Mouse (Mus musculus): ENCODE results near the gene Ascc1. TPM values are rescaled to one million over a fixed set of nuclear protein-coding genes. Genes with fewer than 3 reads are reported as not detected.
A peak's percentile ranks its signal among the peaks of the same experiment; 100 is the strongest.

Gene Ascc1
- polyA plus RNA-seq, 1 experiment = 14.2 TPM

- Histone ChIP-seq H3K36me3 (ENCODE audit: control insufficient read depth, insufficient read depth, low read length) (no peaks in the 10 kb centered on the region), H3K4me1 (ENCODE audit: control insufficient read depth, insufficient read depth, insufficient read length, low read length) (peaks cover 50% of the 10 kb centered on the region), H3K27ac (ENCODE audit: insufficient read depth, low read depth, low read length) (no peak overlapping the region), H3K4me3 (ENCODE audit: low read depth, low read length) (no peak overlapping the region), H3K27me3 (ENCODE audit: control insufficient read depth, insufficient read depth, low read length) (no peaks in the 10 kb centered on the region)
- TF ChIP-seq POLR2A (IDR thresholded peaks at IDR 0.05; ENCODE audit: low read depth, low read length) = no peak
- no peak for TF ChIP-seq CTCF (IDR thresholded peaks at IDR 0.05; ENCODE audit: extremely low read depth, insufficient read length, insufficient replicate concordance, low read depth, low read length)
- 41% methylated on average over 3 of the region's 4 CpGs for WGBS
Observed at GRCm38 (mm10) chr10:59977141-59977540, 25.5 kb upstream of the Ascc1 start.

DNA sequence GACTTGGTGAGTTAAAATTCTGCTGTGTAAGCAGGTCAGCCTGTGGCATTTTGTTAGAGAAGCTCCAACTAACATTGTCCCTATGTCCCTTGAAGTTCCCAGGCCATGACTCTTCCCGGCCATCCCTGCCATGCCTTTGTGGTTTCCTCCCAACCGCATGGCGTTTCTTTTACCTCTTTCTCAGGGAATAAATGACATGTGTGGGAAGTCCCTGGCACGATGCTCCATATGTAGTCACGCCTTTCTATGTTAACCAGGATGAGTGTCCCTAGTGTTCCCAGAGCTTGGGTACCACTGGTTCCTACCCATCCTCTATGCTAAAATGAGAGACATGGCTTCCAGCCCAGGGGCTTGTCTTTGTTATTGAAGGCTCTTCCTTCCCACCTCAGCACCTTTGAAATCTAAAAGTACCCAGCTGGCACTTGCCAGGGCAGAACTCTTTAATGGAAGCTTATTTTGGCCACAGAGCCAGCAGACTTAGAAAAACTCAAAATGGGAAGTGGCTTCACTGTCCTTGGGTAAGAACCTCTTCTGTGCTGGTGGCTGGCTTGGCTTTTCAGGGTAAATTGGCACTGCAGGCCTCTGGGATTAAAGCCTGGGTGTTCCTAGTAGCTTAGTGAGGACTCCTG lies 24.8 kb upstream of the Ascc1 start:
- no peak overlapping the region for H3K4me3 ChIP-seq (ENCODE audit: low read depth, low read length)
- no peak for TF ChIP-seq POLR2A (IDR thresholded peaks at IDR 0.05; ENCODE audit: low read depth, low read length)
- no peak for TF ChIP-seq CTCF (IDR thresholded peaks at IDR 0.05; ENCODE audit: extremely low read depth, insufficient read length, insufficient replicate concordance, low read depth, low read length)
- no peaks in the 10 kb centered on the region for H3K27me3 ChIP-seq (ENCODE audit: control insufficient read depth, insufficient read depth, low read length)
- H3K4me1 ChIP-seq (ENCODE audit: control insufficient read depth, insufficient read depth, insufficient read length, low read length) = peaks cover 45% of the 10 kb centered on the region
- WGBS = 65% methylated on average over 5 of the region's 5 CpGs
- H3K36me3 ChIP-seq (ENCODE audit: control insufficient read depth, insufficient read depth, low read length) = no peaks in the 10 kb centered on the region
- peak overlapping the region; percentile 89 for H3K27ac ChIP-seq (ENCODE audit: insufficient read depth, low read depth, low read length)

GRCm38 (mm10) chr10:59978401-59978800 lies 24.2 kb upstream of the Ascc1 start:
- peak overlapping the region; percentile 89 for H3K27ac ChIP-seq (ENCODE audit: insufficient read depth, low read depth, low read length)

GRCm38 (mm10) chr10:59978873-59979743 lies 23.5 kb upstream of the Ascc1 start:
- TF ChIP-seq CTCF (IDR thresholded peaks at IDR 0.05; ENCODE audit: extremely low read depth, insufficient read length, insufficient replicate concordance, low read depth, low read length) = no peak; the same call in 1 of the 2 replicates
- TF ChIP-seq POLR2A (IDR thresholded peaks at IDR 0.05; ENCODE audit: low read depth, low read length) = no peak
- Histone ChIP-seq H3K27me3 (ENCODE audit: control insufficient read depth, insufficient read depth, low read length) (no peaks in the 10 kb centered on the region), H3K36me3 (ENCODE audit: control insufficient read depth, insufficient read depth, low read length) (no peaks in the 10 kb centered on the region), H3K4me1 (ENCODE audit: control insufficient read depth, insufficient read depth, insufficient read length, low read length) (peaks cover 33% of the 10 kb centered on the region), H3K4me3 (ENCODE audit: low read depth, low read length) (no peak overlapping the region), H3K27ac (ENCODE audit: insufficient read depth, low read depth, low read length) (peak overlapping the region; percentile 89)
- 13% methylated on average over 11 of the region's 11 CpGs for WGBS

More at GRCm38 (mm10) chr10:59978401-59978800, 24.2 kb upstream of the Ascc1 start:
- no peaks in the 10 kb centered on the region for H3K36me3 ChIP-seq (ENCODE audit: control insufficient read depth, insufficient read depth, low read length)
- H3K27me3 ChIP-seq (ENCODE audit: control insufficient read depth, insufficient read depth, low read length) = no peaks in the 10 kb centered on the region
- H3K4me1 ChIP-seq (ENCODE audit: control insufficient read depth, insufficient read depth, insufficient read length, low read length) = peaks cover 39% of the 10 kb centered on the region
- no peak overlapping the region for H3K4me3 ChIP-seq (ENCODE audit: low read depth, low read length)
- TF ChIP-seq CTCF (IDR thresholded peaks at IDR 0.05; ENCODE audit: extremely low read depth, insufficient read length, insufficient replicate concordance, low read depth, low read length) (no peak), POLR2A (IDR thresholded peaks at IDR 0.05; ENCODE audit: low read depth, low read length) (no peak)
- 22% methylated on average over 2 of the region's 2 CpGs for WGBS

DNA sequence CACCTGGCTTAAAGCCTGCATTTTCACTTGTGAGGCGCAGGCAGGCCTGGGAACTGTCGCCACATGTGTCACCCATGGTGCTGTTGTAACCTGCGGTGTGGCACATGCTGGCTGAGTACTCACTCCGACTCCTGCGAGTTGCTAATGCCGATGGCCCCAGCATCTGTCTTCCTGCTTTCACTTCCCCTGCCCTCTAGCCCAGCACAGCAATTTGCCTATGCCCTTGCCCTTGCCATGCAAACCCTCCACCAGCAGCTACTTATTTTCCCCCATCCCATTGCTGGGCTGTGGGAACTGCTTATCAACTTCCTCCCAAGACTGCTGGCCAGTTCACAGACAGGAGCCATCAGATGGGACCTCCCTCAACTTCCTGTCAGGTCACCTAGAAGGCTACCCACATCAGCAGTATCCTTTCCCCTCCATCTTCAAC lies 21.8 kb upstream of the Ascc1 start:
- Histone ChIP-seq H3K4me1 (ENCODE audit: control insufficient read depth, insufficient read depth, insufficient read length, low read length) (peaks cover 21% of the 10 kb centered on the region), H3K27me3 (ENCODE audit: control insufficient read depth, insufficient read depth, low read length) (no peaks in the 10 kb centered on the region), H3K27ac (ENCODE audit: insufficient read depth, low read depth, low read length) (peak overlapping the region; percentile 66), H3K4me3 (ENCODE audit: low read depth, low read length) (peak overlapping the region; percentile 13), H3K36me3 (ENCODE audit: control insufficient read depth, insufficient read depth, low read length) (peaks cover 3% of the 10 kb centered on the region; the same call in 1 of the 2 replicates)
- 84% methylated on average over 6 of the region's 6 CpGs for WGBS
- TF ChIP-seq CTCF (IDR thresholded peaks at IDR 0.05; ENCODE audit: extremely low read depth, insufficient read length, insufficient replicate concordance, low read depth, low read length) (no peak), POLR2A (IDR thresholded peaks at IDR 0.05; ENCODE audit: low read depth, low read length) (no peak)

DNA sequence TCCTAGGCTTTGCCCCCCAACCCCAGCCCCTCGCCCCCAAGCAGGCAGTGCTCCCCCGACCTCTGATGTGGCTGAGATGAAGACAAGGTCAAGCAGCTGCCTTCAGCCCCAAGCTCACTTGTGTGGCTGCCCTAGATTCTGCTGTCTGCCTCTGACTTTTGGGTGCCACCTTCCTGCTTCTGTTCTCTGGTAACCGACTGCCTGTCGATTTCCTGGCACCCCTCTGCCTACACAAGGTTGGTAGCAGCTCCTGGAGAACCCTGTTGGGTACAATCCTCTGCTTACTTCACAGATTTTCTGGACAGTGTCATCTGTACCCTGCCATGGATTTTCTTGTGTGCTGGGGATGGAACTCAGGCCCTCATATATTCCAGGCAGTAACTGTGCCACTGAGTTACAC lies 21.3 kb upstream of the Ascc1 start:
- Histone ChIP-seq H3K27me3 (ENCODE audit: control insufficient read depth, insufficient read depth, low read length) (no peaks in the 10 kb centered on the region), H3K27ac (ENCODE audit: insufficient read depth, low read depth, low read length) (peak overlapping the region; percentile 13; the same call in 1 of the 2 replicates), H3K36me3 (ENCODE audit: control insufficient read depth, insufficient read depth, low read length) (peaks cover 6% of the 10 kb centered on the region; the same call in 1 of the 2 replicates), H3K4me1 (ENCODE audit: control insufficient read depth, insufficient read depth, insufficient read length, low read length) (peaks cover 21% of the 10 kb centered on the region), H3K4me3 (ENCODE audit: low read depth, low read length) (no peak overlapping the region)
- 68% methylated on average over 4 of the region's 4 CpGs for WGBS
- no peak for TF ChIP-seq POLR2A (IDR thresholded peaks at IDR 0.05; ENCODE audit: low read depth, low read length)
- TF ChIP-seq CTCF (IDR thresholded peaks at IDR 0.05; ENCODE audit: extremely low read depth, insufficient read length, insufficient replicate concordance, low read depth, low read length) = no peak

GRCm38 (mm10) chr10:59981792-59982191 lies 20.8 kb upstream of the Ascc1 start:
- Histone ChIP-seq H3K4me1 (ENCODE audit: control insufficient read depth, insufficient read depth, insufficient read length, low read length) (peaks cover 21% of the 10 kb centered on the region), H3K4me3 (ENCODE audit: low read depth, low read length) (no peak overlapping the region), H3K36me3 (ENCODE audit: control insufficient read depth, insufficient read depth, low read length) (peaks cover 8% of the 10 kb centered on the region; the same call in 1 of the 2 replicates), H3K27me3 (ENCODE audit: control insufficient read depth, insufficient read depth, low read length) (no peaks in the 10 kb centered on the region), H3K27ac (ENCODE audit: insufficient read depth, low read depth, low read length) (0 out of 2 replicates have a peak overlapping the region, but pooled peaks have one; percentile 13)
- TF ChIP-seq CTCF (IDR thresholded peaks at IDR 0.05; ENCODE audit: extremely low read depth, insufficient read length, insufficient replicate concordance, low read depth, low read length) (no peak), POLR2A (IDR thresholded peaks at IDR 0.05; ENCODE audit: low read depth, low read length) (no peak)
- WGBS = 87% methylated on average over 9 of the region's 9 CpGs
